Mouse (Mus musculus) limb, embryonic 13.5 days (tissue): ENCODE measurements around the gene 4930503B20Rik. TPM values are rescaled to one million over a fixed set of nuclear protein-coding genes. Genes with fewer than 3 reads are reported as not detected.

Experiments
- ATAC-seq: fragments of 200-750 bp; cut with Nextera tagmentation; 2 replicates; pipeline ENCODE4 v1.8.0; 2017; ENCODE audit warnings: low read depth, moderate number of reproducible peaks, moderate TSS enrichment; ENCODE audit not compliant: low FRiP score
- H3K27ac ChIP-seq: fragments of 300-500 bp; sonication (generic); 2 replicates; pipeline ENCODE4 v1.5.1; 2015; ENCODE audit warnings: inconsistent platforms, mild to moderate bottlenecking, moderate library complexity
- H3K27me3 ChIP-seq: fragments of 300-500 bp; sonication (generic); 2 replicates; pipeline ENCODE4 v1.6.1; 2015; ENCODE audit warnings: mild to moderate bottlenecking, inconsistent platforms
- H3K36me3 ChIP-seq: fragments of 300-500 bp; sonication (generic); 2 replicates; pipeline ENCODE4 v1.6.1; 2015; ENCODE audit warnings: inconsistent platforms, mild to moderate bottlenecking, moderate library complexity
- H3K4me1 ChIP-seq: fragments of 300-500 bp; sonication (generic); 2 replicates; pipeline ENCODE4 v1.6.1; 2015; ENCODE audit warnings: inconsistent platforms
- H3K4me2 ChIP-seq: fragments of 300-500 bp; sonication (generic); replicated peaks from 2 replicates; pipeline ENCODE4 v1.6.1; 2015; ENCODE audit warnings: inconsistent platforms, mild to moderate bottlenecking, moderate library complexity
- H3K4me3 ChIP-seq: fragments of 300-500 bp; sonication (generic); 2 replicates; pipeline ENCODE4 v1.5.1; 2015; ENCODE audit warnings: moderate library complexity, mild to moderate bottlenecking, inconsistent platforms
- H3K9ac ChIP-seq: fragments of 300-500 bp; sonication (generic); 2 replicates; pipeline ENCODE4 v1.6.1; 2015; ENCODE audit warnings: mild to moderate bottlenecking, inconsistent platforms
- H3K9me3 ChIP-seq: fragments of 300-500 bp; sonication (generic); 2 replicates; pipeline ENCODE4 v1.6.1; 2016; ENCODE audit warnings: inconsistent platforms
- WGBS: fragments of 180-500 bp; shearing (Covaris S2); methylation state at CpG from one replicate; pipeline ENCODE4 v1.1.7; 2015; 5-methylcytosine and 5-hydroxymethylcytosine counted together
- polyA plus RNA-seq: library from polyadenylated mRNA; unstranded; fragments of >200 nt; fragmentation: Nextera tagmentation; extraction: Ambion mirVana; gene quantifications from 2 replicates; pipeline ENCODE4 v1.2.1, GENCODE M21; 2015

Gene 4930503B20Rik
- not detected in 2 replicates for polyA plus RNA-seq

DNA sequence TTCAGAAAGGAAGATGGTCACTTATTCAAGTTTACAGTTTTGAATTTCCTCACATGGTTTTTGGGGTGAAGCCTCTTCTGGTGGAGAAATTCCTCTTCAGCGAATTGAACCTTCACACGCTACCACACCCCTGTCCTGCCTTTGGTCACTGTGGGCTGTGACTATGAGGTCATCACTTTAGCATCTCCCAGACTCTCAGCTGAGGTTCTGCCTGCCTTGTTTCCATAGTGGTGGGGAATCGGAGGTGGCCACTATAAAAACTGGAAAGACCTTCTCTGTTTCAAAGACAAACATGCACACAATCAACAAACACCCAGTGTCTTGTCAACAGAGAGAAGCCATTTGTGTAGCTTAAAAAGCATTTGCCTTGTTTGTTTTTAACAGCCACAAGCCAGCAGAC is at the start of gene 4930503B20Rik:
Gene 4930503B20Rik, minus strand, starts transcription at position 101 of the 400 bp plus-strand sequence.
- H3K9ac ChIP-seq = no peak within 1 kb of the TSS
- no peak for ATAC-seq
- no peak within 1 kb of the TSS for H3K4me2 ChIP-seq
- H3K9me3 ChIP-seq = no peaks in the 10 kb centered on the region
- H3K27ac ChIP-seq = no peak within 1 kb of the TSS
- WGBS = 81% methylated on average over 3 of the region's 3 CpGs
- no peaks in the 10 kb centered on the region for H3K27me3 ChIP-seq
- peaks cover 6% of the 10 kb centered on the region; the same call in 1 of the 2 replicates for H3K4me1 ChIP-seq
- H3K36me3 ChIP-seq = no peaks in the 10 kb centered on the region
- H3K4me3 ChIP-seq = no peak within 1 kb of the TSS

DNA sequence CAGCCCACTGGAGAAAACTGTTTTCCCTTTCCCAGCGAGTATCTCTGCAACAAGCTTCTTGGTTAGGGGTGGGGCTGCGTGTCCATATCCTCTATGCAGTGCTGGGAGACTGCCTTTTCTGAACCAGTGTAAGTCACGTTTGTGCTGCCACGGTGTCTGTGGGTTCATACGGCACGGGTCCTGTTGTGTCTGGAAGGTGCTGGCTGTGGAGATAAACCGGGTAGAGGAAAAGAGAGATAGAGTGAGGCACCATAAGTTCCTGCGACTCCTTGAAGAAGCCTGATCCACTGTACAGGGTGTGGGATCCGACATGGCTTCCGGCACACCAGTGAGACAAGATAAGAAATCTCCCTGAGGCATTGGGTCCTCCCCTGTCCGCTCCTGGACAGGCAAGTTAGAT is 48.9 kb upstream of the 4930503B20Rik start:
- Histone ChIP-seq H3K4me1 (peaks cover 4% of the 10 kb centered on the region; the same call in 1 of the 2 replicates), H3K9me3 (0 out of 2 replicates have a peak, but pooled peaks cover 4% of the 10 kb centered on the region), H3K36me3 (no peaks in the 10 kb centered on the region), H3K27ac (no peak overlapping the region), H3K4me2 (no peak overlapping the region), H3K4me3 (no peak overlapping the region), H3K27me3 (no peaks in the 10 kb centered on the region), H3K9ac (no peak overlapping the region)
- 85% methylated on average over 11 of the region's 11 CpGs for WGBS
- ATAC-seq = no peak

- H3K36me3 ChIP-seq = no peaks in the 10 kb centered on the region
- no peaks in the 10 kb centered on the region for H3K27me3 ChIP-seq
- no peak overlapping the region for H3K4me3 ChIP-seq
- no peak overlapping the region for H3K27ac ChIP-seq
- H3K4me1 ChIP-seq = no peaks in the 10 kb centered on the region
- H3K4me2 ChIP-seq = no peak overlapping the region
- H3K9me3 ChIP-seq = no peaks in the 10 kb centered on the region
- WGBS = 63% methylated on average over 11 of the region's 11 CpGs
- no peak overlapping the region for H3K9ac ChIP-seq
- ATAC-seq = no peak
Measured at GRCm38 (mm10) chr3:146698982-146699381, 47.9 kb upstream of the 4930503B20Rik start.

DNA sequence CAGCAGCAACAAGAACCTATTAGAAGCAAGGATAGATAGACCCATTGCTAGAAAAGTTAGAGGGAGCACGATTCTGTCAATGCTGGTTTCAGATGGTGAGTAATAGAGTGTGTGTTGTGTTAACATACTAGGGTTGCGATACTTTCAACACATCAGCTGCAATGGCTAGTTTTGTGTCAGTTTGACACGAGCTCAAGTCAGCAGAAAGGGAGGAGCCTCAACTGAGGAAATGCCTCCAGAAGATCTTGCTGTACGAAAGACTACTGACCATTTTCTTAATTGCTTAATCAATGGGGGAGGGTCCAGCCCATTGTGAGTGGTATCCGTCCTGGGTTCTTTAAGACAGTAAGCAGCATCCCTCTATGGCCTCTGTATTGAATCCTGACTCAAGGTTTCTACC is 41.4 kb upstream of the 4930503B20Rik start:
- H3K4me2 ChIP-seq = no peak overlapping the region
- no peaks in the 10 kb centered on the region for H3K36me3 ChIP-seq
- ATAC-seq = no peak
- H3K9ac ChIP-seq = no peak overlapping the region
- no peaks in the 10 kb centered on the region for H3K9me3 ChIP-seq
- H3K27ac ChIP-seq = no peak overlapping the region
- WGBS = 86% methylated on average over 5 of the region's 5 CpGs
- no peak overlapping the region for H3K4me3 ChIP-seq
- 0 out of 2 replicates have a peak, but pooled peaks cover 3% of the 10 kb centered on the region for H3K4me1 ChIP-seq
- no peaks in the 10 kb centered on the region for H3K27me3 ChIP-seq

DNA sequence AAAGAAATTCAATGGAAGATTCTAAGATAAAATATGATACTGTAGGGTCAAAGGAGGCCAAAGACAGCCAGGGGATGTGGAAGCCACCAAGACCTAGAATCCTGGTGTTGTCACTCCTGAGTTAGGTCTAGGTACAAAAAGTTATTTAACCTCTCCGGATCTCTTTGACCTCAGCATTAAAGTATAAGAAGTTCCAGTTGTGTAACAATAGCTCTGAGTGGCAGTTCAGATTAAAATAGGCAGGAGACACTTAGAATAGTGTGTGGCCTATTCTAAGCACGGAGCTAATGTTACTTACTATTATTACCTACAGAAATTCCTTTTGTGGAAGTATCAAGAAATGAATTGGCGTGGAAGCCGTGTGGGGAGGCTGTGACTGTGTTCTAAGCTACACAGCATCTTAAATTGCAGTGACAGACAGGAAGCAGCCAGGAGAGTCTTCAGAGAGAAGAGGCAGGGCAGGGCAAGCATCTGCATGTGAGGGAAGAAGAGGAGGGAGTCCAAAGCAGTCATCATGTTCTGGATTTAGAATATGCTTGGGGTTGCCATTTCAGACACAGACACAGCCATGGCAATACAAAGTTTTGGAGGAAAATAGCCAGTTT is 36.1 kb upstream of the 4930503B20Rik start:
- H3K4me1 ChIP-seq = peaks cover 20% of the 10 kb centered on the region
- 83% methylated on average over 4 of the region's 4 CpGs for WGBS
- H3K27me3 ChIP-seq = no peaks in the 10 kb centered on the region
- no peaks in the 10 kb centered on the region for H3K9me3 ChIP-seq
- no peak overlapping the region for H3K4me3 ChIP-seq
- no peak overlapping the region for H3K4me2 ChIP-seq
- no peaks in the 10 kb centered on the region for H3K36me3 ChIP-seq
- H3K27ac ChIP-seq = no peak overlapping the region
- ATAC-seq = no peak
- H3K9ac ChIP-seq = no peak overlapping the region

DNA sequence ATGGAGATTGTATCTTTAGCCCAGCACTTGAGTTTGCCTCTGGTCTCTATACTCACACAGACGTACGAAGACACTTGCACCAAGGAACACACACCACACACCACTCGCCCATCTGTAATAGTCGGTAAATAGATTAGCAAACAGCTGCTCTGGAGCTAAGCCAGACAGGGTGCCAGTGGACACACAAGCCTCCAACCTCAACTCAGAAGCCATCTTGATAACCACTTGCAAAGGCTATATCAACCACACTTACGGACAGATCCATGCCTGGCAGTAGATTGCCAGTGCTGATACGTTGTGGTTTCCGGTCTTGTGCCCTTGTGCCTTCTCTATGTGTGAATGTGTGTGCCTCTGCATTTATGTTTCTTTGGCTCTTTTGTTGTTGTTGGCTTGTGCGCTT is 35.3 kb upstream of the 4930503B20Rik start:
- Histone ChIP-seq H3K27me3 (no peaks in the 10 kb centered on the region), H3K36me3 (no peaks in the 10 kb centered on the region), H3K4me3 (no peak overlapping the region), H3K9ac (no peak overlapping the region), H3K4me2 (no peak overlapping the region), H3K4me1 (peaks cover 25% of the 10 kb centered on the region), H3K9me3 (no peaks in the 10 kb centered on the region), H3K27ac (no peak overlapping the region)
- no peak for ATAC-seq
- 92% methylated on average over 8 of the region's 8 CpGs for WGBS

DNA sequence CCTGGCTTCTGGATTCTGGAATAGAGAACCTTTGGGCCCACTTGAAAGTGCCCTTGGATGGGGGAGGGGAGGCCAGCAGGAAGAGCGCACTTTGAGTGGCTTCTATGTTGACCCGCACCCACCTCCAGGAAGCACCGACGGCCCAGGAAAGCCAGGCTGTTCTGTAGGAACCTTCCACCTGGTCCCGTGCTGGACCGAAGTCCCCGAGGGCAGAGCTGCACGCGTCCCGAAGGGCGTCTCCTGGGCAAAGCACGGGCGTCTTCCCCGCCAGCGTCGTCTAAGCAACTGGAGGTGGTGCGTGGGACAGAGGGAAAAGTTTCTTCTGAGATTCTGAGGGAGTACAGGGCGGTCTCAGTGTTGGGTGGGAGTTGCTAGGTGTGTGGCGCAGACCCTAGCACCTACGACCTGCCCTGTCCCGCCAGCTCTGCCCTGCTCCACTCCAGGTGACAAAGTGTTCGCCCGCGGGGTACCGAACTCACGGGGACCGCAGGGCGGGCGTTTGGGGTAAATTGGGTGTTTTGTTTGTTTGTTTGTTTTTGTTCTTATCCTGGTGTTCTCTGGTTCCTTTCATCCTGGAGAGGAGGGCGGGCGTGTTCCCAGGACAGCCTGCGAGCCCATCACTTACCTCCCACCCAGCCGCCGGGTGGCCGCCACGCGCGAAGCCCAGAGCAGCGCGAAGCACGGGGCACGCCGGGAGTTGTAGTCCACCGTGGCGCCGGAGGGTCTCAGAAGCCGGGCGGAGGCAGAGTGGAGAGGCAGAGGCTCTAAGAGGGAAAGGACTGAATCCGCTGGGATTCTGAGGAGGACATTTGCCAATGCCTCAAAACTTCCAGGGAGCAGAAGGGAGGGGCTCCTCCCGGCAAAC is 33.9 kb upstream of the 4930503B20Rik start, which contains the start of gene Samd13:
Gene Samd13, minus strand, starts transcription at position 782 of the 865 bp plus-strand sequence.
- peak; percentile 94 for ATAC-seq
- H3K27ac ChIP-seq = no peak within 1 kb of the TSS
- 3% methylated on average over 50 of the region's 50 CpGs for WGBS

GRCm38 (mm10) chr3:146683095-146683494 is 32.0 kb upstream of the 4930503B20Rik start:
- H3K4me2 ChIP-seq = peak overlapping the region; percentile 58
- no peaks in the 10 kb centered on the region for H3K36me3 ChIP-seq
- no peaks in the 10 kb centered on the region for H3K9me3 ChIP-seq
- H3K27ac ChIP-seq = no peak overlapping the region; the same call in 1 of the 2 replicates
- no peak for ATAC-seq
- peaks cover 28% of the 10 kb centered on the region for H3K4me1 ChIP-seq
- no peak overlapping the region for H3K4me3 ChIP-seq
- no peak overlapping the region for H3K9ac ChIP-seq
- no peaks in the 10 kb centered on the region for H3K27me3 ChIP-seq
- WGBS = 58% methylated on average over 2 of the region's 2 CpGs

More for the DNA sequence above, 33.9 kb upstream of the 4930503B20Rik start, which contains the start of gene Samd13:
- no peaks in the 10 kb centered on the region for H3K36me3 ChIP-seq
- H3K4me1 ChIP-seq = peaks cover 28% of the 10 kb centered on the region
- peak within 1 kb of the TSS; percentile 78 for H3K9ac ChIP-seq
- H3K4me3 ChIP-seq = peak within 1 kb of the TSS; percentile 57
- H3K4me2 ChIP-seq = peak within 1 kb of the TSS; percentile 85
- H3K9me3 ChIP-seq = no peaks in the 10 kb centered on the region
- no peaks in the 10 kb centered on the region for H3K27me3 ChIP-seq

- Histone ChIP-seq H3K4me2 (peak overlapping the region; percentile 58), H3K36me3 (no peaks in the 10 kb centered on the region), H3K27ac (peak overlapping the region; percentile 48; the same call in 1 of the 2 replicates), H3K27me3 (no peaks in the 10 kb centered on the region), H3K4me1 (peaks cover 28% of the 10 kb centered on the region), H3K9me3 (no peaks in the 10 kb centered on the region), H3K4me3 (peak overlapping the region; percentile 15), H3K9ac (peak overlapping the region; percentile 40)
- 35% methylated on average over 13 of the region's 13 CpGs for WGBS
- ATAC-seq = peak; percentile 29; the same call in 1 of the 2 replicates
Measured at GRCm38 (mm10) chr3:146682140-146682651, 31.1 kb upstream of the 4930503B20Rik start.

DNA sequence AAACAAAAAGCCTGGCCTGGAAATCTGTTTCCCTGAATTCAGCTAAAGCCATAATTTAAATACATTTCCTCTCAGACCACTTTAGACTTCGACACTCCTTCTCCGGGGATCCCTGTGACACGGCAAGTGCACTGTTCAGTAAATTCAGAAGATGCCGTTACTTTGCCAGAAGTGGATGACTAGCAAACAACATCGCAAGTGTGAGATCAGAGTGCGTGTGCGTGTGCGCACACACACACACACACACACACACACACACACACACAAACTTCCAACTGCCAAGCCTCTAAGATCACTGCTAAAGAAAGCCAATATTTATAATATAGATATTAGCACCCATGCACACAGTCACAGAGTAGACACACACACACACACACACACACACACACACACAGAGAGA is 30.6 kb upstream of the 4930503B20Rik start:
- Histone ChIP-seq H3K36me3 (no peaks in the 10 kb centered on the region), H3K9me3 (no peaks in the 10 kb centered on the region), H3K4me2 (peak overlapping the region; percentile 58), H3K4me1 (peaks cover 28% of the 10 kb centered on the region), H3K27ac (no peak overlapping the region), H3K4me3 (0 out of 2 replicates have a peak overlapping the region, but pooled peaks have one; percentile 15), H3K27me3 (no peaks in the 10 kb centered on the region), H3K9ac (no peak overlapping the region)
- no peak for ATAC-seq
- WGBS = 62% methylated on average over 8 of the region's 8 CpGs

- Histone ChIP-seq H3K27ac (no peak overlapping the region), H3K36me3 (no peaks in the 10 kb centered on the region), H3K9ac (no peak overlapping the region), H3K27me3 (no peaks in the 10 kb centered on the region), H3K4me2 (no peak overlapping the region), H3K9me3 (no peaks in the 10 kb centered on the region), H3K4me3 (no peak overlapping the region), H3K4me1 (peaks cover 23% of the 10 kb centered on the region)
- WGBS = 91% methylated on average over 13 of the region's 13 CpGs
- ATAC-seq = no peak
Measured at GRCm38 (mm10) chr3:146680625-146681024, 29.5 kb upstream of the 4930503B20Rik start.

GRCm38 (mm10) chr3:146679646-146680045 is 28.5 kb upstream of the 4930503B20Rik start:
- Histone ChIP-seq H3K27me3 (no peaks in the 10 kb centered on the region), H3K4me2 (no peak overlapping the region), H3K9ac (no peak overlapping the region), H3K4me3 (no peak overlapping the region), H3K4me1 (peaks cover 18% of the 10 kb centered on the region), H3K36me3 (no peaks in the 10 kb centered on the region), H3K27ac (no peak overlapping the region), H3K9me3 (no peaks in the 10 kb centered on the region)
- no peak for ATAC-seq
- 93% methylated on average over 16 of the region's 16 CpGs for WGBS
